Mouse (Mus musculus) lung, postnatal 10 days (tissue): ENCODE results near the gene Ube2o.

ENCODE experiments used
- DNase-seq: peaks from one replicate; pipeline ENCODE4 v3.0.0; 2021

Ube2o gene

GRCm38 (mm10) chr11:116579280-116579679 is 2.0 kb downstream of the Ube2o start:
- DNase-seq: no peak

- no peak for DNase-seq
Observed at GRCm38 (mm10) chr11:116575396-116575795, 5.9 kb downstream of the Ube2o start.

DNA sequence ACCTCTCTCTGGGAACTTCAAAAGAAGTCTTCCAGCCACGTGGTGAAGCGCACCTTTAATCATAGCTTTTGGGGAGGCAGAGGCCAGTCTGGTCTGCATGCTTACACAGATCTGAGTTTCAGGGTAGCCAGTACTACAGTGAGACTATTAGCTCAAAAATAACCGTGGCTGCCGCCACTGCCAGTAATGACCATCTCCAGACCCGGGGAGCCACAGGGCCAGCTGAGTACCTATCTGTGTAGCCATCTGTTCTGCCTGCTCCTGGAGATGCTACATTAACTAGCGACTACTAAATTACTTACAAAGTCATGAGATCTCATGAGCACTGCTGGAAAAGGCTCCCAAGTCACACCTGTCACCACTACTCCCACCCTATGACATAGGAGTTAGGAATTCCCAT is 6.3 kb downstream of the Ube2o start:
- DNase-seq: no peak

DNA sequence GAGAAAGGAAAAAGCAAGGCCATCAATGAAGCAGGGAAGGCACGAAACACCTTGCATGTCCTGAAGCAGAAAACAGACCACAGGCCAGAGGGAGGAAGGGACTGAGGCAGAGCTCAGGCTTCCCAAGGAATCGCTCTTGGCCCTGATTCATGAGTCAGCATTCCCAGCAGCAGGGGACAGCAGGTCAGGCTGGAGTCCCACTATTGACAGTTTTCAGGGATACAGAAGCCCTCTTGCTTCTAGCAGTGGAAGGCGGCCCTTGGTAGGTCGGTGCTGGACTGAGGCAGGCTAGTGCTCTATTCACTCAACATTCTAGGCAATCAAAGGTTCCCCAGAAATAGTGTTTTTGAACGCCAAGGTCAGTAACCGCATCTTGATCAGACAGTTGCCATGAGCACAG is 6.8 kb downstream of the Ube2o start:
- DNase-seq: no peak

DNA sequence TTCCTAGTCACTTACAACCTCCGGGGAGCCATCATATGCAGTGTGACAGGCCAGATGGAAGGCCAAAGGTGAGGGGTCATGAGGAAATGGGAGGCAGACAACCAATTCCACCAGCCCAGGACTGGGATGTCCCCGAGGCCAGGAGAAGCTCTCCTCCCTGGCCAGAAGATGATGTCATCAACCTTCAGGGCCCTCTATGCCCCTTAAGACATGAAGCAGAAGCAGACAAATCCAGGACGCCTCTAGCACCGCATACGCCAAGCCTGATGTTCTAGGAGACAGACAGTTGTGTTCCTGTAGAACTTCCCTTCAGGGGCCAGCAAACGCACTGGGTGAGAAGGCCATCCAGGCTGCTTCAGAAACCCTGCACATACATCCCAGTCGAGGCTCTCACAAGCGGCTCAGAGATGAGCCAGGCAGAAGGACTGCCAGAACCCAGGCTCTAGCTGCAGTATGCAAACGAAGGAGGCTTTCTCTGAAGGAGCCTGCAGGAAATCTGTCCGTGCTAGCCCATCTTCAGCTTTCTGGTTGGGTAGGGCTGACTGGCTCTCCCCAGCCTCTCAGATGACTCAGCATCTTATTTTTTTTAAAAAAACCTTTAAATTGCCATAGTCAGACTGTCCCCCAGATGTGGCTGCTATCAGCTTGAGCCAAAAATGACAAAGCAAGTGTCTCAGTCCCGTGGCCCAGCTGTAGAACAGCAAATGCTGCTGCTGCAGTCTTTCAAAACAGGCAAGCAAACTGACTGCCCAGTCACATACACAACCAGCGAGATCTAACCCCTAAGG is 8.3 kb downstream of the Ube2o start:
- DNase-seq: no peak

GRCm38 (mm10) chr11:116571767-116572679 is 9.2 kb downstream of the Ube2o start:
- DNase-seq: no peak

GRCm38 (mm10) chr11:116570821-116571220 is 10.4 kb downstream of the Ube2o start:
- no peak for DNase-seq

DNA sequence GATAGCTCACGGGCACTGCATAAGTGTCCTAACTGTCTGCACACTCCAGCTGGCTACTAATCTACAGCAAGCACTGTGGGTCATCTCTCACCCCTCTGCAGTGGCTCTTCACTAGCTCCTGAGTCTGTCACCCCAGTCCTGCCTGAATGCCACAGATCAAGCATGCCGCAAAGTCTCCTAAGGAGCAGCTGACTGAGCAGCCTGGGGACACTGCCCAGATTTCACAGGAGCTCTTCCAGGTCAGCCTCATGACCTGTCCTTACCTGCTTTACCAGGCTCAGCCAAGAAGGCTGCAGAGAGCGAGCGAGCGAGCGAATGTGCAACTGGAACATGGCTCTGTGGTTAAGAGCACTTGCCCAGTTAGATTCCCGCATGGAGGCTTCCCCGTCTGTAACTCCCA is 13.7 kb downstream of the Ube2o start:
- no peak for DNase-seq

DNA sequence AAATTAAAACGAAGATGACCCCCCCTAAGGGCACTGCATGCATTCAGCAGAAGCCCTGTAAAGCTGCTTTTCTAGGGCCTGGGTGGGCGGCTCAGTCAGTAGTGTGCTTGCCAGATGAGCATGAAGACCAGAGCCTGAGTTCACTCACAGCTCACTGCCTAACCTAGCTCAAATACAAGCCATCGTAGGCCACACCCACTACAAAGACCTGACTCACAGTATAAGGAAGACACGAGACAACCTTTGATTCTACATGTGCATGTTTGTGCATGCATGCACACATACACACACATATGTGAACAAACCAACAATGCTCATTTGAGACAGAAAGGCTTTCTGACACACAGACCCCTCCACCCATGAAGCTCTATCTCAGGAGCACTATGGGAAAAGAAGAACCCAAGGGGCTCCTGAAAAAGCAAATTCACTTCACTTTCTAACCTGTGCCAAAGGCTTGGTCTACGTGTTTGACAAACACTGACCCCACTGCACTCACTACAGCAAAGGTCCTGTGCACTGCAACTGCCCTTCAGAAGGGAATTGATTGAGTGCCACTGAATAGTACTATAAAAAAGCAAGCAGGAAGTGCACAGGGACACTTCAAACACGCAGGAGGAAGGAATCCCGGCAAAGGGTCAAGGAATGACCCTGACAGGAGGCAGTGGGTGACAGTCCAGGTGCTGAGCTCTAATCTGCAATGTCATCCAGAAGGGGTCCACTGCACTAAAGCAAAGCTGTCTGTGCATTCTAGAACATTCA is 15.8 kb downstream of the Ube2o start:
- no peak for DNase-seq

GRCm38 (mm10) chr11:116556308-116556707 is 24.9 kb downstream of the Ube2o start:
- DNase-seq: no peak

GRCm38 (mm10) chr11:116555572-116555971 is 25.7 kb downstream of the Ube2o start:
- no peak for DNase-seq

DNA sequence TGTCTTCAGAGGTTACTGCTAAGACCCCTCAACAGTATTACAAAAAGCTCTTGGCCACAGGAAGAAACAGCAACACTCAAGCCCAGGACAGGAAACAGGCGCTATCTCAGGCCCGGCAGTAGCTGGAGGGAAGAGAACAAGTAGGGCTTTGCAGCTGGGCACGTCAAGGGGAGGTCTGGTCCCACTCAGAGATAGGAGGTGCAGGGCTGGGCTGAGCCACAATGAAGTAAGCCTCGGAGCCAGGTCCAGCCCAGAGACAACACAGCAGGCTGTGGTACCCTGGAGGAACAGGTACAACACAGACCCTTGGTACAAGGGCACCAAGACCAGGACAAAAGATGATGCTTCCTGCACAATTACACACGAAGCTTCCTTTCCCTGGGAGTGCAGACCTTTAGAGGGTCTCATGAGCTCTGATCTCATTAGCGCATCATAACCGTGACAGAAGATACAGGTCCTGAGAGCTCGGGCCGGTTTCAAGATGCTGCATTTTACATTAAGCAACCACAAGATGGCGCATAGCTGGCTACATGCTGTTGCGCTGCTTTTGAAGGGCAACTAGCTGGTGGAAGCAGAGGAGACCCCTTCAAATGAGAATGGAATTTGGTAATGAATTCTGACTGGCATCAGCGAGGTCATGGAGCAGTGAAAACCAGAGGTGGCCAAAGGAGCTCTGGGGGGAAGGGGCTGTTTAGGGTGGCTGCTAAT is 26.9 kb downstream of the Ube2o start:
- DNase-seq: peak; percentile 59

DNA sequence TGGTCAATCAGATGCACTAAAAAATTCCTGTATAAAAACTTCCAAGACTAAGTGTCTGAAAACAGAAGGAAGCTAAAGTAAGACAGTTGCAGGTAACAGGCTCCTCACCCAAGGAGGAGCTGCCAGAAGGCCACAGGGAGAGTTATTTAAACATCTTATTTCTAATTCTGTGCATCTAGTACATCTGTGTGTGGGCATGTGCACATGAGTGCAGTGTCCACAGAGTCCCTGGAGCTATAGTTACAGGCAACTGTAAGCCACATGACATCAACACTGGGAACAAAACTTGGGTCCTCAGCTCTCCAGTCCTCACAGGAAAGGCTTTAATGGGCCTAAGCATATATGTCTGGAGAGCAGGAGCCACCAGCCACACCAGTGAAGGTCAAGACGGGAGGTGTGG is 29.1 kb downstream of the Ube2o start:
- DNase-seq: no peak

- peak; percentile 72 for DNase-seq
Observed at GRCm38 (mm10) chr11:116550748-116551147, 30.5 kb downstream of the Ube2o start.

DNA sequence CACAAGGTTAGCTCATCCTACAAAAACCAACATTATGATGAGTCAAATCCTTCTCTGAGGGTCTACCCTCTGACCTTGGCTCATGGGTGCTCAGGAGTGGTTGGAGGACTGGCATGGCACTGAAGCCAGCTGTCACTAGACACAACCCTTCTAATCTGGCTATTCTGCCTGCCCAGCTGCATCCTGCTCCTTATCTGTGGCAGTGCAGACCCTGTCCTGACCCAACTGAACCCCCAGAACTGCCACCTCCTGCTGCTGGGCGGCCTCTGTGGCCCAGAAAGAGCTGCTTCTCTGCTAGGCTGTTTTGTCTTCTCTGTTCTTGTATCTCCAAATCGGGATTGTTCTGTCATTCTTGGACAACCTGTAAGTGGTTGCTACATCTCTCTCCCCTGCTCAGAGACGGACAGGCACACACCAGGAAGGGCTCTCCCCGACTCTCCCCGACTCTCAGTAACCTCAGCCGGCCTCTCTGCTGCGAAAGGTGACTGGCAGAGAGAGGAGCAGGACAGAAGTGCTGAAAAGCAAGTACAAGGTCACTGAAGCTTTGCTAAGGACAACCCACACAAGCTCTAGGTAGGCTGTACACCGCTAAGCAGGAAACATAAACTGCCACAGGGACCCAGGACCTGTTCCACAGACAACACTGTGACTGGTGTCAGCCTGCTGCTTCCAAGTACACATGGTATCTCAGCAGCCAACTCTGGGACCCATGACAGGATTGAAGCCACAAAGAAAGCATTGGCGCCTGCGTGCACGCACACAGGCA is 31.8 kb downstream of the Ube2o start:
- no peak for DNase-seq

- no peak for DNase-seq
Observed at GRCm38 (mm10) chr11:116548780-116549179, 32.5 kb downstream of the Ube2o start.

GRCm38 (mm10) chr11:116547296-116548060 is 33.8 kb downstream of the Ube2o start:
- no peak for DNase-seq

- DNase-seq: peak; percentile 61
Observed at GRCm38 (mm10) chr11:116543110-116543509, 38.1 kb downstream of the Ube2o start.

DNA sequence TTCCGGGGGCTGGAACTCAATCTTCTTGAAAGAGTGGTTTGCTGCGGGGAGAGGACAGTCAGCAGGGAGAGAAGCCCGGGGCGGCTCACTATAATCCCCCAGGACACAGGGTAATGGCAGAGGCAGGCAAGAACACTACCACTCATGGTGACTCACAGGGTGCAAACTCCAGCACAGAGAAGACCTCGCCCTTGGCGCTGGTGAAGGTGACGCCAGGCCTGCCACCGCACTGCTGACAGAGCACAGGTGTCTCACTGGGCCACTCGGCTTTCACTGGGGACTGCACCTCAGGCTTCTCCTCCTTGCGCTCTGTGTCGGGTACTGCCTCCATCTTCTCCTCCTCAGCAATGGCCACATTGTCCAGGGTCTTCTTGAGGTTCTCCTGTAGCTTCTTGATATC is 40.1 kb downstream of the Ube2o start:
- DNase-seq: no peak

DNA sequence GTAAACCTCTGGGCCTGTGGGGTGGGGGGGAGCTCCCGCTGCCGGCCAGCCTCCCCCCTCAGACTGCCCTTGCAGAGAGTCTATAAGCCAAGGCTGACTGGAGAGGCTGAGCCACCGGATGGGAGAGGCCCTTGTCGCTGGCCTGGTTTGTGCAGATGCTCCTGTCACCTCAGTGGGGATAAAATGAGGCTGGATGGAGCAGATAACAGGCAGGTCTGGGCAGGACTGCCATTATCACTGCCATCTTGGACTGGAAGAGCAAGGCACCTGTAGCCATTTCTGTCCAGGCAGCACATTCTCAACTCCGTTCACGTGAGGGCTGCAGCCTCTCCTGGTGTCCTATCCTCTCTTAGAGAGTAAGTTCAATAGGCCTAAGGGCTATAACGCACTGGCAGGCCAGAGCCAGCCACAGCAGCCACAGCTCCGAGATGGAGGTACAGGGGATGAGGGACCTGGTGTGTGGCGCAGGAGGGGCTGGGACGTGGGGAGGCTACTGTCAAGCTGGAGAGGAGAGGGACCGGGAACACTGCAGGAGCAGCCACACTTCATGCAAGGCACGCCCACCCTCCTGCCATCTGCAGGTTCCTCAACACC is 43.0 kb downstream of the Ube2o start:
- no peak for DNase-seq

DNA sequence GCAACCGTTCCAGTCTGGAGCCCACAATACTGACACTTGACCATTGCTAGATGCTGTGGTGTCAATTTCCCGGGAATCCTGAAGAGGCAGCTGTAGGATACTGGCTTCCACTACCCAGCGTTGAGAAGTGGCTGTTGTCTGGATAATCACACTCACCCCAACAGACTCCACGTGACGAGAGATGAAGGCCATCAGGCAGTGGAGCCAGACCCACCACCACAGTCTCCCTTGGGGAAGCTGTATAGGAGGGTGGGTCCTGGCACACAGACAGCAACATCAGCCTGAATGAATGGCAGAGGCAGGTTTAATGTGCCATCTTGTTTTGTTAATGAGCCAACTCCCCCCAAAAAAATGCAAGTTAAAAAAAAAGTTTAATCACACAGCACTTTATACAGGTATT is 43.9 kb downstream of the Ube2o start:
- no peak for DNase-seq
